Mouse (Mus musculus) left cerebral cortex, postnatal 36 days (tissue): ENCODE results near the gene Snx25. TPM values are rescaled to one million over a fixed set of nuclear protein-coding genes. Genes with fewer than 3 reads are reported as not detected.

Source experiments
- total RNA-seq, 2 experiments: library from RNA; stranded (reverse); gene quantifications; 2 replicates each; pipeline ENCODE4 v1.2.3; 2021

The Snx25 gene
- total RNA-seq, 2 experiments from 2014 or later, result 42.1 to 43.0 TPM

Other genes starting within 250 kb of the Snx25 start
- 1 to 10 TPM; 1.3 to 1.8 TPM for gene Ccdc110, start 217.5 kb downstream of the Snx25 start, total RNA-seq
- 1 to 10 TPM; 2.0 to 3.4 TPM for gene 1700029J07Rik, start 176.9 kb downstream of the Snx25 start, total RNA-seq
- 10 to 100 TPM; 57.4 to 58.4 TPM for gene Ufsp2, start 176.6 kb downstream of the Snx25 start, total RNA-seq
- under 1 TPM; 0.54 to 1.00 TPM for gene Lrp2bp, start 152.9 kb downstream of the Snx25 start, total RNA-seq
- 10 to 100 TPM in 1 of 2 experiments, 1 to 10 TPM in 1; 9.6 to 12.7 TPM for gene Ankrd37, start 146.5 kb downstream of the Snx25 start, total RNA-seq
- gene Cfap97, start 388 bp downstream of the Snx25 start, total RNA-seq, result 10 to 100 TPM; 20.4 to 24.6 TPM
- 100 to 1,000 TPM; 526 to 616 TPM for gene Slc25a4, start 59.1 kb upstream of the Snx25 start, total RNA-seq
- not detected for gene Helt, start 142.5 kb upstream of the Snx25 start, total RNA-seq